Mouse (Mus musculus): ENCODE measurements around the gene Taar1. TPM values are rescaled to one million over a fixed set of nuclear protein-coding genes. Genes with fewer than 3 reads are reported as not detected.
A peak's percentile ranks its signal among the peaks of the same experiment; 100 is the strongest.

The Taar1 gene
- polyA plus RNA-seq (2015; fragmentation: Nextera tagmentation; extraction: Ambion mirVana): not detected in 2 replicates

DNA sequence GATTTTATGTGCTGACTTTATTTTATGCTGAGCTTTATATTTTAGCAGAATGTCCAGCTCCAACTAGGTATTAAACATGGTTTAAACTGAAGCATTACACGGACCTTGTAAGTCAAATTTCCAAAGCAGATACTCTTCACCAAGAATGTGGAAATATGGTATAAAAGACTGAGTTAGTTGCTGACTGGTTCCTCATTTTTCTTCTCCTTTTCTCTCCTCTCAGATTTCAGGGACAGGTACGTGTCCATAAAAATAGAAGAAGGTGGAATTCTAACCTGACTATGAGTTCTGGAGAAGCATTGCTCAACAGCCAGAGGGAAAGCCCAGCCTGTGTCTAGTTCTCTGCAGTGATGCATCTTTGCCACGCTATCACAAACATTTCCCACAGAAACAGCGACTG, at the start of gene Taar1:
Taar1 (plus strand) TSS at position 301 of the 400 bp plus-strand sequence.
- H3K4me2 ChIP-seq (ENCODE audit: low read depth, low read length): no peak within 1 kb of the TSS
- 85% methylated on average over 4 of the region's 4 CpGs for WGBS
- no peaks in the 10 kb centered on the region for H3K9me3 ChIP-seq (ENCODE audit: control insufficient read depth, low read length)
- no peak within 1 kb of the TSS for H3K9ac ChIP-seq (ENCODE audit: low read depth, low read length)
- no peak for ATAC-seq
- no peak within 1 kb of the TSS for H3K4me3 ChIP-seq (ENCODE audit: low read length)
- H3K4me1 ChIP-seq (ENCODE audit: control insufficient read depth, insufficient read depth, low read length): no peaks in the 10 kb centered on the region
- no peaks in the 10 kb centered on the region for H3K36me3 ChIP-seq (ENCODE audit: control insufficient read depth, insufficient read depth, low read length)
- H3K27me3 ChIP-seq (replicated peaks; ENCODE audit: control insufficient read depth, insufficient read depth, low read length): no peaks in the 10 kb centered on the region
- H3K27ac ChIP-seq (ENCODE audit: low read length): no peak within 1 kb of the TSS

GRCm38 (mm10) chr10:23880695-23881094, 39.5 kb upstream of the Taar1 start:
- WGBS: 92% methylated on average over 6 of the region's 6 CpGs
- ATAC-seq: no peak

DNA sequence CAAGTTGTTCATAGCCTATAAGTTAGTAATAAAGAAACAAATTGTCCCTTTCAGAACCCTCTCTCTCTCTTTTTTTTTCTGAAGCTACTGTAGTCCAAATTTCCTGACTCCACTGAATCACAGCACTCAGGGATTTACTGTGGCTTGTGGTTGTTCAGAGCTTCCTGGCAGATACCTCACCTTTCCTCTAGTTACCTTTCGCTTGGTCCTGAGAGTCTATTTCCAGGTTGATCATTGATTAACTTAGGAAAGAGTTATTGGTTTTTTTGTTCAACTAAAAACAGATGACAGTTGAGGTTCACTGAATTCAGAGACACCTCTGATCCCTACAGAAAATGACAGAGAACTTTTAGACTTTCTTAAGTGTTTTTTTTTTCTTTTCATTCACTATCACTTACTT, 35.2 kb upstream of the Taar1 start:
- no peak overlapping the region for H3K4me2 ChIP-seq (ENCODE audit: low read depth, low read length)
- no peak overlapping the region for H3K4me3 ChIP-seq (ENCODE audit: low read length)
- no peaks in the 10 kb centered on the region for H3K9me3 ChIP-seq (ENCODE audit: control insufficient read depth, low read length)
- ATAC-seq: no peak
- 90% methylated on average over 1 of the region's 1 CpGs for WGBS
- H3K27me3 ChIP-seq (replicated peaks; ENCODE audit: control insufficient read depth, insufficient read depth, low read length): no peaks in the 10 kb centered on the region
- no peak overlapping the region for H3K9ac ChIP-seq (ENCODE audit: low read depth, low read length)
- no peaks in the 10 kb centered on the region for H3K36me3 ChIP-seq (ENCODE audit: control insufficient read depth, insufficient read depth, low read length)
- H3K27ac ChIP-seq (ENCODE audit: low read length): no peak overlapping the region
- H3K4me1 ChIP-seq (ENCODE audit: control insufficient read depth, insufficient read depth, low read length): no peaks in the 10 kb centered on the region

More at GRCm38 (mm10) chr10:23880695-23881094, 39.5 kb upstream of the Taar1 start:
- H3K9ac ChIP-seq (ENCODE audit: low read depth, low read length): no peak overlapping the region
- no peak overlapping the region for H3K27ac ChIP-seq (ENCODE audit: low read length)
- H3K4me3 ChIP-seq (ENCODE audit: low read length): no peak overlapping the region
- H3K9me3 ChIP-seq (ENCODE audit: control insufficient read depth, low read length): no peaks in the 10 kb centered on the region
- H3K4me2 ChIP-seq (ENCODE audit: low read depth, low read length): no peak overlapping the region
- no peaks in the 10 kb centered on the region for H3K36me3 ChIP-seq (ENCODE audit: control insufficient read depth, insufficient read depth, low read length)
- H3K4me1 ChIP-seq (ENCODE audit: control insufficient read depth, insufficient read depth, low read length): no peaks in the 10 kb centered on the region
- no peaks in the 10 kb centered on the region for H3K27me3 ChIP-seq (replicated peaks; ENCODE audit: control insufficient read depth, insufficient read depth, low read length)

DNA sequence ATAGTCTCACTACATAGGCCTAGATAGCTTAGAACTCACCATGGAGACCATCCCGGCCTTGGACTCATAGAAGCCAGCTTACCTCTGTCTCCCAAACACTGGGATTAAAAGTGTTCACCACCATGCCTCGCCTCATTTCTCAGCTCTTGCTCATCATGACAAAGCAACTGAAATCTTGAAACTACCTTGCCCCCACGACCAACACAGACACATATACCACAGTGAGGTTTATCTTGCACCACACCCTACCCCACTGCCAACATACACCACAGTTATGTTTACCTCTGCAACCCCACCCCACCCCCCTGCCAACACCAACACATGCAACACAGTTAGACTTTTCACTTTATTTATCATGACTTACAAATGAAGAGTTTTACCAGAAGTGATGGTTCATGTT, 34.1 kb upstream of the Taar1 start:
- 81% methylated on average over 3 of the region's 3 CpGs for WGBS
- no peak for ATAC-seq

GRCm38 (mm10) chr10:23892987-23893386, 27.2 kb upstream of the Taar1 start:
- no peak for ATAC-seq

More for the DNA sequence above, 34.1 kb upstream of the Taar1 start:
- Histone ChIP-seq H3K36me3 (ENCODE audit: control insufficient read depth, insufficient read depth, low read length) (no peaks in the 10 kb centered on the region), H3K9me3 (ENCODE audit: control insufficient read depth, low read length) (no peaks in the 10 kb centered on the region), H3K4me3 (ENCODE audit: low read length) (no peak overlapping the region), H3K9ac (ENCODE audit: low read depth, low read length) (no peak overlapping the region), H3K27me3 (replicated peaks; ENCODE audit: control insufficient read depth, insufficient read depth, low read length) (no peaks in the 10 kb centered on the region), H3K4me2 (ENCODE audit: low read depth, low read length) (no peak overlapping the region), H3K27ac (ENCODE audit: low read length) (no peak overlapping the region), H3K4me1 (ENCODE audit: control insufficient read depth, insufficient read depth, low read length) (no peaks in the 10 kb centered on the region)

DNA sequence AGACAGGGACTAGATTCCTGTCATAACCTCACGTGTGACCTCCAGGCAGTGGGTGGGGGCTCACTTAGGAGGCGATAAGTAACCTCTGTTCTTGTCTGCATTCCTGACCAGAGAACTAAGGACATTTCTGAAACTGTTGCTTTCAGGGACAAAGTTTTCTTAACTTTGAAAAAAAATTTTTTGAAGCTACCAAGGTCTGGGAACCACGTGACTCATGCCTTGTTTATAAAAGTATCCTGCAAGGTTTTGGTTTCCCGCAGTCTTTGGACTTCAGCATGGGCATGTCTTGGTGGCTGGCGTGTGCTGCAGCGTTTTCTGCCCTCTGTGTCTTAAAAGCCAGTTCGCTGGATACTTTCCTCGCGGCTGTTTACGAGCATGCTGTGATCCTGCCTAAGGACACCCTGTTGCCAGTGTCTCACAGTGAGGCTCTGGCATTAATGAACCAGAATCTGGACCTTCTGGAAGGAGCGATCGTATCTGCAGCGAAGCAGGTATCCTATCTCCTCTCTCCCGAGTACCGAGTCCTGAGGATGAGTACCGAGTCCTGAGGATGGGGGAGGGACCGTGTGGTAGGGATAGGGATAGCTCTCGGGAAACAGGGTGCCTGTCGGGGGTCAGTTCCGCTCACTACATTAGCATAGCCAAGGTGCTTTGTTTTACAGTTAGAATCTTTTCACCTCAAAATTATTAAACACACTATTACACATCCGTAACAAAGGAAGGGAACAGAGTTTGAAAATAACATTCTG, 25.4 kb upstream of the Taar1 start, which contains the start of gene Vnn1:
Vnn1 (plus strand) TSS at position 88 of the 749 bp plus-strand sequence.
- H3K9ac ChIP-seq (ENCODE audit: low read depth, low read length): peak within 1 kb of the TSS; percentile 49
- peak within 1 kb of the TSS; percentile 61 for H3K4me2 ChIP-seq (ENCODE audit: low read depth, low read length)
- H3K4me3 ChIP-seq (ENCODE audit: low read length): peak within 1 kb of the TSS; percentile 39
- H3K9me3 ChIP-seq (ENCODE audit: control insufficient read depth, low read length): no peaks in the 10 kb centered on the region
- peak; percentile 72 for ATAC-seq
- no peaks in the 10 kb centered on the region for H3K27me3 ChIP-seq (replicated peaks; ENCODE audit: control insufficient read depth, insufficient read depth, low read length)
- no peaks in the 10 kb centered on the region for H3K36me3 ChIP-seq (ENCODE audit: control insufficient read depth, insufficient read depth, low read length)
- no peak within 1 kb of the TSS for H3K27ac ChIP-seq (ENCODE audit: low read length)
- WGBS: 19% methylated on average over 21 of the region's 21 CpGs
- H3K4me1 ChIP-seq (ENCODE audit: control insufficient read depth, insufficient read depth, low read length): 0 out of 2 replicates have a peak, but pooled peaks cover 2% of the 10 kb centered on the region

More at GRCm38 (mm10) chr10:23892987-23893386, 27.2 kb upstream of the Taar1 start:
- Histone ChIP-seq H3K4me1 (ENCODE audit: control insufficient read depth, insufficient read depth, low read length) (0 out of 2 replicates have a peak, but pooled peaks cover 2% of the 10 kb centered on the region), H3K4me2 (ENCODE audit: low read depth, low read length) (no peak overlapping the region), H3K9ac (ENCODE audit: low read depth, low read length) (no peak overlapping the region), H3K27me3 (replicated peaks; ENCODE audit: control insufficient read depth, insufficient read depth, low read length) (no peaks in the 10 kb centered on the region), H3K4me3 (ENCODE audit: low read length) (no peak overlapping the region), H3K36me3 (ENCODE audit: control insufficient read depth, insufficient read depth, low read length) (no peaks in the 10 kb centered on the region), H3K9me3 (ENCODE audit: control insufficient read depth, low read length) (no peaks in the 10 kb centered on the region), H3K27ac (ENCODE audit: low read length) (no peak overlapping the region)
- 84% methylated on average over 1 of the region's 1 CpGs for WGBS

DNA sequence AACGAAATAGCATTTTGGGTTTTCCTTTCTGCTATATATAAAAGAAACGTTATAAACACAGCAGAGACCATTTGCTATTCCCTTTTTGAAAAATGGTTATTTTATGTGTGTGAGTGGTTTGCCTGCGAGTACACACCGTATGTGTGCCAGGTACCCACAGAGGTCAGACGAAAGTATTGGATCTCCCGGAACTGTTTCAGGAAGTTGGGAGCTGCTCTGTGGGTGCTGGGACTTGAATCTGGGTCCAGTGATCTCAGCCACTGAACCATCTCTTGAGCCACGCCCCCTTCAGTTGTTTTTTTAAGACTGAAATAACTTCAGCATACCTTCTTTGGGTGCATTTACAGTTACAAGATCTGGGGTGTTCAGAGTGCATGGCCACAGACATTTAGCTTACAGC, 24.8 kb upstream of the Taar1 start:
- WGBS: 68% methylated on average over 7 of the region's 7 CpGs
- Histone ChIP-seq H3K9me3 (ENCODE audit: control insufficient read depth, low read length) (no peaks in the 10 kb centered on the region), H3K4me3 (ENCODE audit: low read length) (no peak overlapping the region), H3K4me1 (ENCODE audit: control insufficient read depth, insufficient read depth, low read length) (0 out of 2 replicates have a peak, but pooled peaks cover 2% of the 10 kb centered on the region), H3K27me3 (replicated peaks; ENCODE audit: control insufficient read depth, insufficient read depth, low read length) (no peaks in the 10 kb centered on the region), H3K27ac (ENCODE audit: low read length) (no peak overlapping the region), H3K36me3 (ENCODE audit: control insufficient read depth, insufficient read depth, low read length) (no peaks in the 10 kb centered on the region), H3K4me2 (ENCODE audit: low read depth, low read length) (no peak overlapping the region), H3K9ac (ENCODE audit: low read depth, low read length) (no peak overlapping the region)
- ATAC-seq: no peak

DNA sequence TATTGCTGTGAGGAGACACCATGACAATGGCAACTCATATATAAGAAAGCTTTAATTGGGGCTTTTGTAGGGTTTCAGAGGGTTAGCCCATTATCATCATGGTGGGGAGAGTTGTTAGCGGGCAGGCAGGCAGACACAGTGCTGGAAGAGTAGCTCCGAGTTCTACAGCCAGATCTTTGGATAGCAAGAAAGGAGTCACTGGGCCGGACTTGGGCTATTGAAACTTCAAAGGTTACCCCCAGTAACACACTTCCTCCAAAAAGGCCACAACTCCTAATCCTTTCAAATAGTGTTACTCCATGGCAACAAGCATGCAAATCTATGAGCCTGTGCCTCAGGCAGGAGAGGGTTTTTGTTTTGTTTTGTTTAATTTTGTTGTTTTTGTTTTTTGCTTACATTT, 19.0 kb upstream of the Taar1 start:
- Histone ChIP-seq H3K27me3 (replicated peaks; ENCODE audit: control insufficient read depth, insufficient read depth, low read length) (no peaks in the 10 kb centered on the region), H3K9ac (ENCODE audit: low read depth, low read length) (no peak overlapping the region), H3K4me1 (ENCODE audit: control insufficient read depth, insufficient read depth, low read length) (no peaks in the 10 kb centered on the region), H3K36me3 (ENCODE audit: control insufficient read depth, insufficient read depth, low read length) (no peaks in the 10 kb centered on the region), H3K4me2 (ENCODE audit: low read depth, low read length) (no peak overlapping the region), H3K27ac (ENCODE audit: low read length) (no peak overlapping the region), H3K4me3 (ENCODE audit: low read length) (no peak overlapping the region), H3K9me3 (ENCODE audit: control insufficient read depth, low read length) (no peaks in the 10 kb centered on the region)
- 88% methylated on average over 3 of the region's 3 CpGs for WGBS
- no peak for ATAC-seq

GRCm38 (mm10) chr10:23905661-23906060, 14.5 kb upstream of the Taar1 start:
- no peaks in the 10 kb centered on the region for H3K9me3 ChIP-seq (ENCODE audit: control insufficient read depth, low read length)
- no peak overlapping the region for H3K9ac ChIP-seq (ENCODE audit: low read depth, low read length)
- H3K36me3 ChIP-seq (ENCODE audit: control insufficient read depth, insufficient read depth, low read length): no peaks in the 10 kb centered on the region
- no peaks in the 10 kb centered on the region for H3K4me1 ChIP-seq (ENCODE audit: control insufficient read depth, insufficient read depth, low read length)
- H3K27me3 ChIP-seq (replicated peaks; ENCODE audit: control insufficient read depth, insufficient read depth, low read length): no peaks in the 10 kb centered on the region
- no peak overlapping the region for H3K4me2 ChIP-seq (ENCODE audit: low read depth, low read length)
- ATAC-seq: no peak
- H3K4me3 ChIP-seq (ENCODE audit: low read length): no peak overlapping the region
- no peak overlapping the region for H3K27ac ChIP-seq (ENCODE audit: low read length)
- 94% methylated on average over 1 of the region's 1 CpGs for WGBS
